Mouse (Mus musculus): ENCODE data around the gene Kif21a. TPM values are rescaled to one million over a fixed set of nuclear protein-coding genes. Genes with fewer than 3 reads are reported as not detected.

The Kif21a gene
- polyA plus RNA-seq, 1 experiment from 2014 or later: 34.6 TPM

DNA sequence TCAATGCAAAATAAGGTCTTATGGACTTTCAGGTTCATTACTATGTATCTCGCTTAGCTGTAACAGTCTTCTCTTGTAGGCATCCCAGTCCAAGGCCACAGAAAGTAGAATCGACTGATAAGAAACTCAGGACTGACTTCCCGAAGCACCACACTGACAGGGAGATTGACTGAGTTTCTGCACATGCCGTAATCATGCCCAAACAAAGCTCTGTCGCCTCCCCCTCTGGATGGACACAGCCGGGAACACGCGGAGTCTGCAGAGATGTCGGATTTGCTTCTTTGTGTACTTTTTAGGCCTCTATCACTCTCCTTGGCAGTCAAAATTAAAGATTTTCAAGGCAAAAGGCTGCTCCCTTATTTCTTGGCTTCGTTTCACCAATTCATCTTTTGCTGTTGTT lies 20.8 kb downstream of the Kif21a start:
- ATAC-seq (ENCODE audit: insufficient read depth, low FRiP score, low TSS enrichment) (no peak), DNase-seq (ENCODE audit: low spot score) (no peak)
- H3K36me3 ChIP-seq (ENCODE audit: control insufficient read depth, insufficient read depth, low read length): no peaks in the 10 kb centered on the region
- no peaks in the 10 kb centered on the region for H3K4me1 ChIP-seq (ENCODE audit: control insufficient read depth, insufficient read depth, low read length)
- no peak overlapping the region for H3K4me3 ChIP-seq (ENCODE audit: low read depth, low read length)
- WGBS: 89% methylated on average over 10 of the region's 10 CpGs
- H3K4me2 ChIP-seq (ENCODE audit: low read depth): no peak overlapping the region
- no peaks in the 10 kb centered on the region for H3K27me3 ChIP-seq (ENCODE audit: control insufficient read depth, insufficient read depth, low read length)
- H3K27ac ChIP-seq (ENCODE audit: low read depth, low read length): no peak overlapping the region
- no peaks in the 10 kb centered on the region for H3K9me3 ChIP-seq (ENCODE audit: control insufficient read depth, low read length)
- H3K9ac ChIP-seq (ENCODE audit: low read length): no peak overlapping the region

DNA sequence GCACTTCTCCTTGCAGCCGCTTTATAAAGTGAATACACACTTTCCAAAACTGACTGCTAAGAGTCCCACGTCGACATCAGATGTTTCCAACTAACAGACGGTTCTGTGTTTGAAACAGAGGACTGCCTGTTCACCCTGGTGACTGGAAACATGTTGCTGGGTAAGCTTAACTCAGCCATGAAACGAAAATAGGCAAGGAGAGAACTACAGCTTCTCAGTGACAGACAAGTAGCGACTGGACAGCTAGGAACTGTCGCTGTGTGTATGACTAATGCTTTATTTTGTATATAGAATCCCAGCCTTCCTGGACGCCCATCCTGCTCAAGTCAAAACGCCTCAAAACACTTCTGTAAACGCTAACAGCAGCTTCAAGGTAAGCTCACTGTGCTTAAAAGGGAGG lies 21.3 kb downstream of the Kif21a start:
- H3K4me3 ChIP-seq (ENCODE audit: low read depth, low read length): no peak overlapping the region
- no peak overlapping the region for H3K4me2 ChIP-seq (ENCODE audit: low read depth)
- no peak for ATAC-seq (ENCODE audit: insufficient read depth, low FRiP score, low TSS enrichment)
- DNase-seq (ENCODE audit: low spot score): no peak
- no peaks in the 10 kb centered on the region for H3K36me3 ChIP-seq (ENCODE audit: control insufficient read depth, insufficient read depth, low read length)
- H3K27me3 ChIP-seq (ENCODE audit: control insufficient read depth, insufficient read depth, low read length): no peaks in the 10 kb centered on the region
- 73% methylated on average over 10 of the region's 10 CpGs for WGBS
- H3K27ac ChIP-seq (ENCODE audit: low read depth, low read length): no peak overlapping the region
- no peaks in the 10 kb centered on the region for H3K9me3 ChIP-seq (ENCODE audit: control insufficient read depth, low read length)
- H3K9ac ChIP-seq (ENCODE audit: low read length): no peak overlapping the region
- H3K4me1 ChIP-seq (ENCODE audit: control insufficient read depth, insufficient read depth, low read length): no peaks in the 10 kb centered on the region

DNA sequence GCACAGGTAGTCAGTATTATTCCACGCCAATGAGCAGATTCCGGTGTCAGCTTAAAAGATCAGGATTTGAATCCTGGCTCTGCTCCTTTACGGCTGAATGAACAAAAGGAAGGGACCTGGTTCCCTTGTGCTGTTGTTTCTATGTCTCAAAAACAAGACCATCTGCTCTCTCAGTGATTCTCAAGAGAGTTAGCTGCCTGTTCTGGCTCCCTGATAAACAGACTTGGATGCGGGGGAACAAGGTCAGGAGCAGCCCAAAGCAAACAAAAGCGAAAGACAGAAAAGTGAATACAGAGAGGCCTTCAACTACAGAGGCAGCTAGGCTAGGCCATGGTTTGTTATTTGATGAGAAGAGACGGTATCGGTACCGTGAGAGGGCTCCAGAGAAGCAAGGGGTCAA lies 27.5 kb downstream of the Kif21a start:
- no peak overlapping the region for H3K27ac ChIP-seq (ENCODE audit: low read depth, low read length)
- DNase-seq (ENCODE audit: low spot score): no peak

DNA sequence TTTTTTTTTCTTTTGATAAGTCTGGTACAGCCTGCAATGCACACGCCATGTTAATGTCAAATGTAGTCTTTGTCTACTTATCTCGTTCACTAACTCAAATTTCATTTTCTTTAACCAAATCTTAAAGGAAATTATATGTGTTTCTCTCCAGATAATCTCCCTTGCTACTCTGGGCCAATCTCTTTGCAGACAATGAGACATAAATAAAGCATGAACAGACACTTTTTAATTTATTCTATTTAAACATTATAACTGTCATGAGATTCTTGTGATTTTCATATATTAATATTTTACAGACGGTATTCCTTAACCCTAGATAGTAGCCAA lies 30.9 kb downstream of the Kif21a start:
- Histone ChIP-seq H3K4me3 (ENCODE audit: low read depth, low read length) (no peak overlapping the region), H3K4me2 (ENCODE audit: low read depth) (no peak overlapping the region), H3K27ac (ENCODE audit: low read depth, low read length) (peak overlapping the region; percentile 93), H3K27me3 (ENCODE audit: control insufficient read depth, insufficient read depth, low read length) (no peaks in the 10 kb centered on the region), H3K9ac (ENCODE audit: low read length) (no peak overlapping the region), H3K36me3 (ENCODE audit: control insufficient read depth, insufficient read depth, low read length) (no peaks in the 10 kb centered on the region), H3K4me1 (ENCODE audit: control insufficient read depth, insufficient read depth, low read length) (peaks cover 18% of the 10 kb centered on the region; the same call in 1 of the 2 replicates), H3K9me3 (ENCODE audit: control insufficient read depth, low read length) (no peaks in the 10 kb centered on the region)
- DNase-seq (ENCODE audit: low spot score) (no peak), ATAC-seq (ENCODE audit: insufficient read depth, low FRiP score, low TSS enrichment) (peak; percentile 15; the same call in 1 of the 2 replicates)
- 35% methylated on average over 3 of the region's 3 CpGs for WGBS

More for the DNA sequence above, 27.5 kb downstream of the Kif21a start:
- 73% methylated on average over 8 of the region's 8 CpGs for WGBS
- Histone ChIP-seq H3K36me3 (ENCODE audit: control insufficient read depth, insufficient read depth, low read length) (no peaks in the 10 kb centered on the region), H3K9me3 (ENCODE audit: control insufficient read depth, low read length) (no peaks in the 10 kb centered on the region), H3K9ac (ENCODE audit: low read length) (no peak overlapping the region), H3K4me3 (ENCODE audit: low read depth, low read length) (no peak overlapping the region), H3K27me3 (ENCODE audit: control insufficient read depth, insufficient read depth, low read length) (no peaks in the 10 kb centered on the region), H3K4me1 (ENCODE audit: control insufficient read depth, insufficient read depth, low read length) (peaks cover 10% of the 10 kb centered on the region; the same call in 1 of the 2 replicates), H3K4me2 (ENCODE audit: low read depth) (no peak overlapping the region)
- ATAC-seq (ENCODE audit: insufficient read depth, low FRiP score, low TSS enrichment): no peak

DNA sequence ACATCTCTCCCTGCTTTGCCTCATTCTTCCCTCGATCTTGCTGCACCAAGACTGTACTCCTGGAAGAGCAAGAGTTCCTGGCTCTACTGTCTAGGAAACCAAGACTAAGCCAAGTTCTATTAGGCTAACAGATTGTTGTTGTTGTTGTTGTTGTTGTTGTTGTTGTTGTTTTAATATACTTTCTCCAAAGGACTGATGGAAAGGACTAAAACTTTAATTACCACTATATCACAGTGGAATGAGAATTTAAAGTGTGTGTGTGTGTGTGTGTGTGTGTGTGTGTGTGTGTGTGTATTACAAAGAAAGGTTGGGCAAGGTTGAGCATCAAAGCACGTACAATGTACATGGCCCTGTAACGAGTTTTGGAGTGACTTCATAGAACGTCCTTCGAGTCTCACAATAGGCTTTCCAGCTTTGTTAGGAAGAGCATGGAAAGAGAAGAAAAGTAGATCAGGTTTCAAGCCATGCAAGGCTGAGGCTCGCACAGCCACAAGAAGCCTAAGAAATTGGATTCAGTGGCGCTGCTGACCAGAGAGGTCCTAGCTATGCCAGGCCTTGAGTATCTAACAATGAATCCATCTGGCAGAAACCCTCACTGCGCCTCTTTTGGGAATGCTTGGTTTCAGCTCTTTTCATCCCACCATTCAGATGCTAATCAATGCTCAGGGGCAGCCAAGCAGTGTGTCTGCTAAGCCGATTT lies 31.4 kb downstream of the Kif21a start:
- 31% methylated on average over 9 of the region's 9 CpGs for WGBS
- peak; percentile 87 for ATAC-seq (ENCODE audit: insufficient read depth, low FRiP score, low TSS enrichment)
- Histone ChIP-seq H3K27me3 (ENCODE audit: control insufficient read depth, insufficient read depth, low read length) (no peaks in the 10 kb centered on the region), H3K9me3 (ENCODE audit: control insufficient read depth, low read length) (no peaks in the 10 kb centered on the region), H3K4me3 (ENCODE audit: low read depth, low read length) (no peak overlapping the region), H3K4me2 (ENCODE audit: low read depth) (peak overlapping the region; percentile 2; the same call in 1 of the 2 replicates), H3K4me1 (ENCODE audit: control insufficient read depth, insufficient read depth, low read length) (peaks cover 18% of the 10 kb centered on the region; the same call in 1 of the 2 replicates), H3K27ac (ENCODE audit: low read depth, low read length) (peak overlapping the region; percentile 93), H3K36me3 (ENCODE audit: control insufficient read depth, insufficient read depth, low read length) (no peaks in the 10 kb centered on the region), H3K9ac (ENCODE audit: low read length) (no peak overlapping the region)
- DNase-seq (ENCODE audit: low spot score): peak; percentile 73

DNA sequence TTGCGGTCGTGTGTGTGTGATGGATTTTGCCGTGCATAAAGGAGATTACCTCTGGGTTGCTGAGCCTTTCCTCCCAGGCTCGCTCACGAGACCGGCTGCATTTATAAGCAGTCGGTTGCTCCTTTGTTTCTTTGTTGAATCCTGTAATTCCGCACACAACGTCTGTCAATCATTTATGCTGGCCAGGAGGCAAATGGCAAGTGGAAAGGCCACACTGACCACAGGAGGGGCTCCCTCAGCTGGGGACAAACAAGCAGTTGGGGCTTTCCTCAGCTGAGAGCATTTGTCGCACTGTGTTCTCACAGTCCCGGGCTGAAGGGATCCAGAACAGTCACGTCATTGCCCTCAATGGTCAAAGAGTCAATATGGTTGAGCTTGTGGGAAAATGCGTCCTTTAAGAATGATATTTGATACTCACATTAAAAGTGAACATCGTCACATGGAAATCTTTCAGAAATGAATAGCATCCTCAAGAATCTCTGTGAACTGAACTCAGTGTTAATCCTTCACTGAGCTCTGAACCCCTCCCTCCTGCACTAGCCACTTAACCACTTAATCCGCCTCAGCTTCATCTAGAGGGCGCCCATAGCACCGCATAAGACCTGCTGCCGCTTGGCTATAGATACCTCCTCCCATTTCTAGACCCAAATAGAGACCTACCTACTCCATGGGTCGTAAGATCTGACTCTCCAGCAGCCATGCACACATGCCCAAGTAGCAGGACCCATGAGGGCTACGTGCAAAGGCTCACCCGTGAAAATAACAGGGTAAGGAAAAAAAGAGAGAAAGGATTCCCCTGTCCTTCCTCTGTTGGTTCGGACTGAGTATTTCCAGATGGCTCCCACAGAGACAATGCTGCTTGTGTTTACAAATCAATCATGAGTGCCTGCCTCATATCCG lies 32.2 kb downstream of the Kif21a start:
- H3K4me3 ChIP-seq (ENCODE audit: low read depth, low read length): peak overlapping the region; percentile 13; the same call in 1 of the 2 replicates
- peak; percentile 29 for ATAC-seq (ENCODE audit: insufficient read depth, low FRiP score, low TSS enrichment)
- peak overlapping the region; percentile 93 for H3K27ac ChIP-seq (ENCODE audit: low read depth, low read length)
- peak overlapping the region; percentile 54 for H3K9ac ChIP-seq (ENCODE audit: low read length)
- no peaks in the 10 kb centered on the region for H3K36me3 ChIP-seq (ENCODE audit: control insufficient read depth, insufficient read depth, low read length)
- peaks cover 18% of the 10 kb centered on the region; the same call in 1 of the 2 replicates for H3K4me1 ChIP-seq (ENCODE audit: control insufficient read depth, insufficient read depth, low read length)
- WGBS: 36% methylated on average over 23 of the region's 23 CpGs
- H3K27me3 ChIP-seq (ENCODE audit: control insufficient read depth, insufficient read depth, low read length): no peaks in the 10 kb centered on the region
- peak; percentile 70 for DNase-seq (ENCODE audit: low spot score)
- no peaks in the 10 kb centered on the region for H3K9me3 ChIP-seq (ENCODE audit: control insufficient read depth, low read length)
- peak overlapping the region; percentile 36 for H3K4me2 ChIP-seq (ENCODE audit: low read depth)

DNA sequence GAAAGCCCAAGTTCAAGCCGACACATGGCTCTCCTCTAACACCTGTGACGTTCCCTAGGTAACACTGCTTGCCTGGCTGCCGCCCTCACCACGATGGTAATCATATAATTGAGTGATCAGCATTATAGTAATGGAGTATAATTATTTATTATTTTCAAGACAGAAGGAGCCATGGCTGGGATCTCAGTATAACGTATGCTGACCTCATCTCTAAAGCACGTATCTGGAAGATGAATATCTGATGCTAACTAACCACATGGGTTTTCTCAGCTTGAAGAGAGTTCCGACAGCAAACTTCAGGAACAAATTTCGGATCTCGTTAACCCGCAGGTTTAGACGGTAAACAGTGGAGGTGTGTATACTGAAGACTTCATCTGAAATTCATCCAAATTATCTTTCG lies 33.4 kb downstream of the Kif21a start:
- 85% methylated on average over 12 of the region's 12 CpGs for WGBS
- Histone ChIP-seq H3K4me1 (ENCODE audit: control insufficient read depth, insufficient read depth, low read length) (peaks cover 18% of the 10 kb centered on the region; the same call in 1 of the 2 replicates), H3K9ac (ENCODE audit: low read length) (no peak overlapping the region), H3K9me3 (ENCODE audit: control insufficient read depth, low read length) (no peaks in the 10 kb centered on the region), H3K4me3 (ENCODE audit: low read depth, low read length) (no peak overlapping the region), H3K4me2 (ENCODE audit: low read depth) (no peak overlapping the region), H3K27ac (ENCODE audit: low read depth, low read length) (no peak overlapping the region), H3K36me3 (ENCODE audit: control insufficient read depth, insufficient read depth, low read length) (no peaks in the 10 kb centered on the region), H3K27me3 (ENCODE audit: control insufficient read depth, insufficient read depth, low read length) (no peaks in the 10 kb centered on the region)
- DNase-seq (ENCODE audit: low spot score) (no peak), ATAC-seq (ENCODE audit: insufficient read depth, low FRiP score, low TSS enrichment) (no peak)

DNA sequence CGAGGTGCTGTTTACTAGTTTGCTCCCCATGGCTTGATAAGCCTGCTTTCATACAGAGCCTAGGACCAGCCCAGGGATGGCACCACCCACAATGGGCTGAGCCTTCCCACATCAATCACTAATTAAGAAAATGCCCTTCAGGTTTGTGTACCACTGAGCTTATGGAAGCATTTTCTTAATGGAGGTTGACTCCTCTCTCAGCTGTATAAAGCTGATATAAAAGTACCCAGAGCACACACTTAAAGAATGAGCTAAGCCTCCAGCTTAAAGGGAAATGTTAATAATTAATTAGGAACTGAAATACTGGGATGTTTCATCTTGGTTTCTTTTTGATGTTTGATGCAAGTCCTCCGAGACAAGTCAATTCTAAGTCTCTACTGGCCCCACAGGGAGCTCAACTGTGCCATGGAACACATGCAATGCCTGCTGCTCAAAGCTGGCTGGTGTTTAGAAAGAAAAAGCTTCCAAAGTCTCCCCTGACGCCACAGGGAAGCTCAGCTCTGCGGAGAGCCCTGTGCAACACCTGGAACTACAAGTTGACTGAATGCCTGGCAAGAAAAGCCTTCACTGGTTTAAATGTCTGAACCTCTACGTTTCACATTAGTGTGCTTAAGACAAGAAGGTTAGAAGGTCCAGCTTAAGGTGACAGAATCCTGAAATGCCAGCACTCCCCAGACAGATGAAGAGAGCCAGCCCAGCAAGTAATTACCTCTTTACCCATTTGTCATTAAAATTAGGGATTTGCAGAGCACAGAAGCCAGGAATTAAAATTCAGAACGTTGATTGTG lies 36.8 kb downstream of the Kif21a start:
- 16% methylated on average over 6 of the region's 6 CpGs for WGBS
- H3K4me2 ChIP-seq (ENCODE audit: low read depth): no peak overlapping the region
- no peak for DNase-seq (ENCODE audit: low spot score)
- H3K36me3 ChIP-seq (ENCODE audit: control insufficient read depth, insufficient read depth, low read length): no peaks in the 10 kb centered on the region
- peaks cover 14% of the 10 kb centered on the region; the same call in 1 of the 2 replicates for H3K4me1 ChIP-seq (ENCODE audit: control insufficient read depth, insufficient read depth, low read length)
- H3K9me3 ChIP-seq (ENCODE audit: control insufficient read depth, low read length): no peaks in the 10 kb centered on the region
- no peak for ATAC-seq (ENCODE audit: insufficient read depth, low FRiP score, low TSS enrichment)
- no peaks in the 10 kb centered on the region for H3K27me3 ChIP-seq (ENCODE audit: control insufficient read depth, insufficient read depth, low read length)
- H3K9ac ChIP-seq (ENCODE audit: low read length): no peak overlapping the region
- H3K27ac ChIP-seq (ENCODE audit: low read depth, low read length): 0 out of 2 replicates have a peak overlapping the region, but pooled peaks have one; percentile 29
- H3K4me3 ChIP-seq (ENCODE audit: low read depth, low read length): no peak overlapping the region

Measured in neural tube, embryonic 11.5 days (tissue).